Mouse (Mus musculus) embryonic facial prominence, embryonic 14.5 days (tissue): ENCODE results near the gene Olfr1219. TPM values are rescaled to one million over a fixed set of nuclear protein-coding genes. Genes with fewer than 3 reads are reported as not detected.

Source experiments
- ATAC-seq: fragments of 200-750 bp; cut with Nextera tagmentation; 2 replicates; pipeline ENCODE4 v1.8.0; 2017; ENCODE audit warnings: low read depth, moderate number of reproducible peaks, moderate TSS enrichment
- DNase-seq: peaks from one replicate; pipeline ENCODE4 v3.0.0-alpha.2; 2015; ENCODE audit warnings: low spot score
- H3K27ac ChIP-seq: fragments of 300-500 bp; sonication (generic); replicated peaks from 2 replicates; pipeline ENCODE4 v1.5.1; 2014; ENCODE audit warnings: low read depth, mild to moderate bottlenecking, low read length, moderate library complexity
- H3K27me3 ChIP-seq: fragments of 300-500 bp; sonication (generic); replicated peaks from 2 replicates; pipeline ENCODE4 v1.6.1; 2014; ENCODE audit warnings: low read length; ENCODE audit not compliant: control insufficient read depth, insufficient read depth
- H3K36me3 ChIP-seq: fragments of 300-500 bp; sonication (generic); 2 replicates; pipeline ENCODE4 v1.6.1; 2014; ENCODE audit warnings: low read length, mixed read lengths; ENCODE audit not compliant: control insufficient read depth, insufficient read depth
- H3K4me1 ChIP-seq: fragments of 300-500 bp; sonication (generic); 2 replicates; pipeline ENCODE4 v1.6.1; 2014; ENCODE audit warnings: antibody characterized with exemption, low read length; ENCODE audit not compliant: control insufficient read depth, insufficient read depth
- H3K4me2 ChIP-seq: fragments of 300-500 bp; sonication (generic); 2 replicates; pipeline ENCODE4 v1.6.1; 2014; ENCODE audit warnings: low read depth, mild to moderate bottlenecking, low read length, moderate library complexity, mixed read lengths
- H3K4me3 ChIP-seq: fragments of 300-500 bp; sonication (generic); 2 replicates; pipeline ENCODE4 v1.5.1; 2014; ENCODE audit warnings: low read depth, mild to moderate bottlenecking, low read length
- H3K9ac ChIP-seq: fragments of 300-500 bp; sonication (generic); 2 replicates; pipeline ENCODE4 v1.6.1; 2014; ENCODE audit warnings: low read depth, mild to moderate bottlenecking, low read length, moderate library complexity, mixed read lengths
- H3K9me3 ChIP-seq: fragments of 300-500 bp; sonication (generic); 2 replicates; pipeline ENCODE4 v1.6.1; 2016; ENCODE audit warnings: low read length; ENCODE audit not compliant: control insufficient read depth
- WGBS: fragments of 180-500 bp; shearing (Covaris S2); extraction: QIAGEN DNeasy Blood & Tissue Kit; methylation state at CpG from one replicate; pipeline ENCODE4 v1.1.7; 2014; 5-methylcytosine and 5-hydroxymethylcytosine counted together
- polyA plus RNA-seq: library from polyadenylated mRNA; unstranded; fragments of >200 nt; fragmentation: Nextera tagmentation; extraction: Ambion mirVana; gene quantifications from 2 replicates; pipeline ENCODE4 v1.2.1, GENCODE M21; 2014

Olfr1219 gene
- polyA plus RNA-seq, result not detected in 2 replicates

DNA sequence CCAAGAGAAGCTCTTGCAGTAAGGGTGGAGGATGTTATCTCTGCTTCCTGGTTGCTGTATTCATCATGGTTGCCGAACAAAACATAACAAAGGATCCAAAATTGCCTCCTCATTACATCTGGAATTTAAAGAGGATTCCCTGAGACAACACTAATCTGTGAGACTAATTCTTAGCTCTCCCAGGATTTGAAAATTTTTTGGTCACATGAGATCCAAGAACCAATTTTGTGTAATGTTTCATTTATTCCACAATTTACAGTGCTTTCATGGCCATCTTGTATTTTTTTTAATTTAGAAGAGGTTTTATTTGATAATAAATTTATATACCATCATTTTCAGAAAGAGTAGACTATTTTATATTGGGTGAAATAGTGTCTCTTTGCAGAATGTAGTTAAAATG, at the start of gene Olfr1219:
Olfr1219 (minus strand) TSS at position 101 of the 400 bp plus-strand sequence.
- Histone ChIP-seq H3K9ac (no peak within 1 kb of the TSS), H3K9me3 (no peaks in the 10 kb centered on the region), H3K27me3 (no peaks in the 10 kb centered on the region), H3K4me3 (no peak within 1 kb of the TSS), H3K4me2 (no peak within 1 kb of the TSS), H3K4me1 (no peaks in the 10 kb centered on the region), H3K36me3 (no peaks in the 10 kb centered on the region), H3K27ac (no peak within 1 kb of the TSS)
- WGBS, result 51% methylated on average over 1 of the region's 1 CpGs
- ATAC-seq, result no peak
- no peak for DNase-seq

DNA sequence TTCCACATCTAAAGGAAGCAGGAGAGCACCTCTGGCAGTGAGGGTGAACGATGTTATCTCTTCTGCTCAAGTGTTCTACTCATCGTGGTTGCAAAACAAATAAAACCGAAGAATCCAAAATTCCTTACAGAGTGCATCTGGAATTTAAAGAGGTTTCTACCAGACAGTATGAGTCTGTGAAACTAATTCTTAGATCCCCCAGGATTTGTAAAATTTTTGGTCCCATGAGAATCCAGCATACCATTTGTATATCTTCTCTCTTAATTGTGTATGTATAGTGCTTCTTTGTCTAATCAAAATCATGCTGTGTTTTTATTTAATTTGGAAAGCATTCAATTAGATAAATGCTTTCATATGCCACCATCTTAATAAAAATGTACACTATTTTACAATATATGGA, 49.6 kb upstream of the Olfr1219 start, which contains the start of gene Olfr1222:
Olfr1222 (minus strand) TSS at position 101 of the 400 bp plus-strand sequence.
- no peak within 1 kb of the TSS for H3K9ac ChIP-seq
- H3K27me3 ChIP-seq, result no peaks in the 10 kb centered on the region
- DNase-seq (peak; percentile 1), ATAC-seq (no peak)
- no peaks in the 10 kb centered on the region for H3K36me3 ChIP-seq
- H3K9me3 ChIP-seq, result no peaks in the 10 kb centered on the region
- no peaks in the 10 kb centered on the region for H3K4me1 ChIP-seq
- 56% methylated on average over 3 of the region's 3 CpGs for WGBS
- H3K4me3 ChIP-seq, result no peak within 1 kb of the TSS
- no peak within 1 kb of the TSS for H3K27ac ChIP-seq
- H3K4me2 ChIP-seq, result no peak within 1 kb of the TSS

DNA sequence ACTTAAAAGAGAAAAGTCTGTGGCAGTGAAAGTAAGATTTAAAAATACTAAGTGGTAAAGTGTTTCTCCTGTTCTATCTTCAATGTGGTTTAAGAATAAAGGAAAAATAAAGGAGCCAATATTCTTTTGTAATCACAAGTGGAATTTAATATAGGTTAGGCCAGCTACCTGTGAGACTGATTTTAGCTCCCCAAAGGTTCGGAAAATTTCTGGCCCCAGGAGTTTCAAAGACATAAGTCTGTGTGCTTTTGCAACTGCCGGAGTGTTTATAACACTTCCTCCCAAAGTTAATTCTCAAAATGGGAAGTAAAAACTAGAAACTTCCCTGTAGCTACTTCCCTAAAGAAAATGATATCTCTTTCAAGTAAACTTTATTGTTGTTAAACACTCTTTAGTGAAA, 33.9 kb upstream of the Olfr1219 start, which contains the start of gene Olfr1221:
Olfr1221 (minus strand) TSS at position 101 of the 400 bp plus-strand sequence.
- Histone ChIP-seq H3K4me2 (no peak within 1 kb of the TSS), H3K4me1 (no peaks in the 10 kb centered on the region), H3K4me3 (no peak within 1 kb of the TSS), H3K27ac (no peak within 1 kb of the TSS), H3K36me3 (no peaks in the 10 kb centered on the region), H3K9ac (no peak within 1 kb of the TSS), H3K27me3 (no peaks in the 10 kb centered on the region), H3K9me3 (no peaks in the 10 kb centered on the region)
- 81% methylated on average over 2 of the region's 2 CpGs for WGBS
- no peak for DNase-seq
- no peak for ATAC-seq

DNA sequence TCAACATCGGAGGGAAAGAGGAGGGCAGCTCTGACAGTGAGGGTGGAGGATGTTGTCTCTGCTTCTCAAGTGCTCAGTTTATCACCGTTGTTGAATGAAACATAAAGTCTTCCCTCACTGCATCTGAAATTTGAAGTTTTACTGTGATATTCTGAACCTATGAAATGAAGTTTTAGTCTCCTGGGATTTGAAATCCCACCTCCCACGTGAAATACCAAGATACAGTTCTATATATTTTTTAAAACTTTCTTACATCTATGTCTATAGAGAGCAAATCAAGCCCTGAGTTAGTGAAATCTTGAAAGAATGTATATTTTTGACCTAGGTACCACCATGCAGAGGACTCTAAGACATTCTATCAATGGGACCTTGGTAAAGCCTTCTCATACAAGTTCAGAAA, 23.4 kb upstream of the Olfr1219 start, which contains the start of gene Olfr1220:
Olfr1220 (minus strand) TSS at position 101 of the 400 bp plus-strand sequence.
- DNase-seq (no peak), ATAC-seq (no peak)
- Histone ChIP-seq H3K4me3 (no peak within 1 kb of the TSS), H3K36me3 (no peaks in the 10 kb centered on the region), H3K9me3 (no peaks in the 10 kb centered on the region), H3K4me2 (no peak within 1 kb of the TSS), H3K27ac (no peak within 1 kb of the TSS), H3K27me3 (no peaks in the 10 kb centered on the region), H3K9ac (no peak within 1 kb of the TSS), H3K4me1 (no peaks in the 10 kb centered on the region)
- 78% methylated on average over 3 of the region's 3 CpGs for WGBS

DNA sequence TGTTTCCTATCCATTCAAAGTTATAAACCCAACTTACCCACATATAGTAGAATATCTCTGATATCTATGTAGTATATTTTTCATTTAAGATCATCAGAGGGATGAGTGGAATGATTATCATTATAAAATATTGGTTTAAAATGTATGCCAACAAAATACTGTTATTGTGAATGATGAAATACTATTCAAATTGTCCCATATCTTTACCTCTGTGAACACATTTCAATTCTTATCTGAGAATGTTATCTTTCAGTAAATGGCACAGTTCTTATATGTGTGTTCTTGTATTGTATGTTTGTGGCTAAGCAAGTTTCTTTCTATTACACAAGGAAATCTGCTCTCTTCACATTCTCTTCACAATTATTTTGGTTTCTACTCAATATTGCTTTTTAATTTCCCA, 22.3 kb upstream of the Olfr1219 start:
- DNase-seq (no peak), ATAC-seq (no peak)
- Histone ChIP-seq H3K36me3 (no peaks in the 10 kb centered on the region), H3K9ac (no peak overlapping the region), H3K4me3 (no peak overlapping the region), H3K27me3 (no peaks in the 10 kb centered on the region), H3K4me2 (no peak overlapping the region), H3K27ac (no peak overlapping the region), H3K4me1 (no peaks in the 10 kb centered on the region), H3K9me3 (no peaks in the 10 kb centered on the region)

DNA sequence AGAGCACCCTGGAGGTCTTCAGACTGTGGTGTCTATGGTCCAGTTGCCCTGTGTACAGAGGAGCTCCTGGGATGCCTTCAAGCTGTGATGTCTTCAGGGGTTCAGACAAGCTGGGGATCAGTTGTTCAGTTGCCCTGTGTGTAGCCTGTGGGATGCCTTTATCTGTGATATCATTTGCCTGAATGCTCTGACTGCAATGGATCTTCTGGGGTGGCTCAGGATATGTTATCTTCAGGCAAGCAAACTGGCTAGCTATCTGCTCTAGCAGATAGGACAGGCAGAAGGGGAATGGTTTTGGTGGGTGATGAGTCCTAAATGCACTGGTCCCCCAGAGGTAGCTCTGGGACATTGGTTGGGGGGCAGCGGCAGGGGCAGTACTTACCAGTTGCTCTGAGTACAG, 10.5 kb upstream of the Olfr1219 start:
- Histone ChIP-seq H3K4me3 (no peak overlapping the region), H3K4me2 (no peak overlapping the region), H3K36me3 (no peaks in the 10 kb centered on the region), H3K27ac (no peak overlapping the region), H3K27me3 (no peaks in the 10 kb centered on the region), H3K9ac (no peak overlapping the region), H3K4me1 (no peaks in the 10 kb centered on the region), H3K9me3 (no peaks in the 10 kb centered on the region)
- WGBS, result 90% methylated on average over 1 of the region's 1 CpGs
- ATAC-seq (no peak), DNase-seq (no peak)

DNA sequence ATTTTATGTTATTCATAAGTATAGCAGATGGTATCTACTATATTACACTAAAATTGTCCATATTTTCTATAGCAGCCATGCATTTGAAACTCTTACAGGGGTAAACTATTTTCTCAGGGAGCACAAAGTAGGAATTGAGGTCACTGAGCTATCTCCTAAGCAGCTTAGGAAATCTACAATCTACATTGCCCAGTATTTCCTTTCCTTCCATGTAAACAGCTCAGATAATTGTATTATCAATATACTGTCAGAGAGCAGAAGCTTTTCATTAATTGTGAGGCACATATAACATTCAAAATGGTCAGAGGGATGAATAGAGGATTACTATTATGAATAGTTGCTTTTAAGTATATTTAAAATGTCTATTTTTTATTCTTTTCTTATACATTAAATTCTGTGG, 1.8 kb downstream of the Olfr1219 start:
- H3K9me3 ChIP-seq, result no peaks in the 10 kb centered on the region

DNA sequence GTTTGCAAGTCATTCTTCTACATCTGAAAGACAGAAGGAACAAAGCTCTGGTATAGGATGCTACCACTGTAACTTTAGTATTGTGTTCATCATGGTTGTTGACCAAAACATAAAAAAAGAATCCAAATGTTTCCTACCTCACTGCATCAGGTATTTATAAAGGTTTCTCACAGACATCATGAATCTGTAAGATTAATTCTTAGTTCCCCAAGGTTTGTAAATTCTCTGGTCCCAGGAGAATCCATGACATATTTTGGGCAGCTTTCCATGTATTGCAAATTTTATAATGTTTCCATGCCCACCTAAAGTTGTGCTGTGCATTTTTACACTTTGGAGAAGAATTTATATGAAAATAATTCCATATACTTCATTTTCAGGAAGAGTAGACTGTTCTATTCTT, 22.2 kb downstream of the Olfr1219 start, which contains the start of gene Olfr1218:
Olfr1218 (minus strand) TSS at position 101 of the 400 bp plus-strand sequence.
- H3K27me3 ChIP-seq, result no peaks in the 10 kb centered on the region
- ATAC-seq (no peak), DNase-seq (no peak)
- H3K4me3 ChIP-seq, result no peak within 1 kb of the TSS
- no peak within 1 kb of the TSS for H3K4me2 ChIP-seq
- no peak within 1 kb of the TSS for H3K27ac ChIP-seq
- H3K9me3 ChIP-seq, result no peaks in the 10 kb centered on the region
- no peaks in the 10 kb centered on the region for H3K4me1 ChIP-seq
- no peak within 1 kb of the TSS for H3K9ac ChIP-seq
- H3K36me3 ChIP-seq, result no peaks in the 10 kb centered on the region

More for the DNA sequence above, 1.8 kb downstream of the Olfr1219 start:
- no peak overlapping the region for H3K4me2 ChIP-seq
- DNase-seq, result no peak
- no peaks in the 10 kb centered on the region for H3K36me3 ChIP-seq
- H3K27ac ChIP-seq, result no peak overlapping the region
- no peak overlapping the region for H3K4me3 ChIP-seq
- no peak for ATAC-seq
- no peaks in the 10 kb centered on the region for H3K4me1 ChIP-seq
- H3K27me3 ChIP-seq, result no peaks in the 10 kb centered on the region
- no peak overlapping the region for H3K9ac ChIP-seq

DNA sequence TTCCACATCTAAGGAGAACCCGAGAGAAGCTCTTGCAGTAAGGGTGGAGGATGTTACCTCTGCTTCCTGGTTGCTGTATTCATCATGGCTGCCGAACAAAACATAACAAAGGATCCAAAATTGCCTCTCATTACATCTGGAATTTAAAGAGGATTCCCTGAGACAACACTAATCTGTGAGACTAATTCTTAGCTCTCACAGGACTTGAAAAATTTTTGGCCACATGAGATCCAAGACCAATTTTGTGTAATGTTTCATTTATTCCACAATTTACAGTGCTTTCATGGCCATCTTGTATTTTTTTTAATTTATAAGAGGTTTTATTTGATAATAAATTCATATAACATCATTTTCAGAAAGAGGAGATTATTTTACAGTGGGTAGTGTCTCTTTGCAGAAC, 51.3 kb downstream of the Olfr1219 start, which contains the start of gene Olfr1217:
Olfr1217 (minus strand) TSS at position 101 of the 400 bp plus-strand sequence.
- Histone ChIP-seq H3K9me3 (no peaks in the 10 kb centered on the region), H3K4me2 (no peak within 1 kb of the TSS), H3K4me1 (no peaks in the 10 kb centered on the region), H3K27ac (no peak within 1 kb of the TSS), H3K27me3 (no peaks in the 10 kb centered on the region), H3K9ac (no peak within 1 kb of the TSS), H3K36me3 (no peaks in the 10 kb centered on the region), H3K4me3 (no peak within 1 kb of the TSS)
- DNase-seq (no peak), ATAC-seq (no peak)
- WGBS, result 69% methylated on average over 2 of the region's 2 CpGs
